Comparison of ENCODE assay signal across 11 mouse cellular contexts in genomic region chr4:125544947-125545767, GRCm38 (mm10). TPM values are rescaled to one million over a fixed set of nuclear protein-coding genes. Genes with fewer than 3 reads are reported as not detected.
DNase-seq lines count a peak whose midpoint lies in the region; ATAC-seq and TF ChIP-seq lines count a peak whose summit lies in the region.
"Had no signal": no experiment of that assay in that cellular context is flagged by ENCODE, and none has a peak within 500 bp of the region (broad histone marks: within the 10 kb centered on the region; RNA-seq: fewer than 3 reads in every experiment).

No protein-coding gene starts in this region.

- H3K4me2 ChIP-seq in forebrain, embryonic 11.5 days (ENCODE audit: low read depth, low read length, severe bottlenecking), result peak overlapping the region; percentile 29
- H3K4me2 ChIP-seq in hindbrain, postnatal 0 days (ENCODE audit: low read depth, low read length), result peak overlapping the region; percentile 13; the same call in 1 of the 2 replicates
- no peak overlapping the region for H3K4me2 ChIP-seq in neural tube, embryonic 14.5 days (ENCODE audit: low read depth, low read length)

- H3K36me3 ChIP-seq in forebrain, embryonic 11.5 days (ENCODE audit: control insufficient read depth, insufficient read depth, low read length), result no peaks in the 10 kb centered on the region
- H3K36me3 ChIP-seq in hindbrain, postnatal 0 days (ENCODE audit: insufficient read depth, low read length), result no peaks in the 10 kb centered on the region
- H3K36me3 ChIP-seq in neural tube, embryonic 14.5 days (ENCODE audit: control insufficient read depth, insufficient read depth, low read length), result no peaks in the 10 kb centered on the region

- DNase-seq in brain, embryonic 14.5 days (ENCODE audit: low read depth), result peak; percentile 96
- DNase-seq in forebrain, embryonic 11.5 days (ENCODE audit: low spot score), result peak; percentile 80
- DNase-seq in hindbrain, postnatal 0 days (ENCODE audit: low spot score), result peak; percentile 62
- no peak for DNase-seq in cerebellum, adult 11-12 months
- no peak for DNase-seq in gastrocnemius, postnatal 25 days
- no peak for DNase-seq in spleen, postnatal 10 days (ENCODE audit: low spot score in 2 of 2)
- DNase-seq: cerebellum, adult 8-10 months; heart, adult 11 months; liver, postnatal 0 days; right cerebral cortex, adult 18-20 months had no signal

- ATAC-seq in forebrain, embryonic 11.5 days (replicated peaks; ENCODE audit: low FRiP score), result peak; percentile 93
- ATAC-seq in hindbrain, postnatal 0 days, result peak; percentile 68
- ATAC-seq in neural tube, embryonic 14.5 days (ENCODE audit: low read depth), result peak; percentile 71; the same call in 1 of the 2 replicates
- ATAC-seq: liver, postnatal 0 days had no signal

- peak overlapping the region; percentile 41; the same call in 1 of the 2 replicates for H3K27ac ChIP-seq in forebrain, embryonic 11.5 days (ENCODE audit: low read depth, low read length)
- H3K27ac ChIP-seq in hindbrain, postnatal 0 days, result peak overlapping the region; percentile 45; the same call in 1 of the 2 replicates
- peak overlapping the region; percentile 11; the same call in 1 of the 2 replicates for H3K27ac ChIP-seq in neural tube, embryonic 14.5 days (ENCODE audit: low read depth, low read length)

- H3K9me3 ChIP-seq in forebrain, embryonic 11.5 days (ENCODE audit: control insufficient read depth, low read length), result no peaks in the 10 kb centered on the region
- no peaks in the 10 kb centered on the region for H3K9me3 ChIP-seq in hindbrain, postnatal 0 days (ENCODE audit: low read length)
- no peaks in the 10 kb centered on the region for H3K9me3 ChIP-seq in neural tube, embryonic 14.5 days (ENCODE audit: control insufficient read depth, low read length)

- TF ChIP-seq POLR2A in brain, embryonic 14.5 days (IDR thresholded peaks at IDR 0.05; ENCODE audit: borderline replicate concordance, extremely low read depth, insufficient read depth, insufficient read length, poor library complexity, severe bottlenecking), result no peak

- no peak overlapping the region for H3K9ac ChIP-seq in forebrain, embryonic 11.5 days (ENCODE audit: low read length)
- no peak overlapping the region for H3K9ac ChIP-seq in hindbrain, postnatal 0 days (replicated peaks; ENCODE audit: low read length)
- no peak overlapping the region for H3K9ac ChIP-seq in neural tube, embryonic 14.5 days (replicated peaks; ENCODE audit: low read depth, low read length)
- H3K9ac ChIP-seq: liver, postnatal 0 days had no signal

- TF ChIP-seq CTCF in brain, embryonic 14.5 days (IDR thresholded peaks at IDR 0.05; ENCODE audit: borderline replicate concordance, extremely low read depth, insufficient read depth, insufficient read length), result no peak
- no peak for TF ChIP-seq CTCF in hindbrain, postnatal 0 days (IDR thresholded peaks at IDR 0.05; ENCODE audit: low read depth)

- H3K4me1 ChIP-seq in forebrain, embryonic 11.5 days (replicated peaks; ENCODE audit: control insufficient read depth, insufficient read depth, low read length), result peaks cover 16% of the 10 kb centered on the region; the same call in 1 of the 2 replicates
- H3K4me1 ChIP-seq in hindbrain, postnatal 0 days (ENCODE audit: insufficient read depth, low read length), result peaks cover 8% of the 10 kb centered on the region
- H3K4me1 ChIP-seq in neural tube, embryonic 14.5 days (ENCODE audit: control insufficient read depth, insufficient read depth, low read length), result no peaks in the 10 kb centered on the region

- no peak overlapping the region for H3K4me3 ChIP-seq in forebrain, embryonic 11.5 days (ENCODE audit: low read depth, low read length)
- no peak overlapping the region for H3K4me3 ChIP-seq in hindbrain, postnatal 0 days (ENCODE audit: low read length)
- H3K4me3 ChIP-seq in neural tube, embryonic 14.5 days (ENCODE audit: low read depth, low read length), result no peak overlapping the region

- WGBS in forebrain, embryonic 11.5 days, result 16% methylated on average over 18 of the region's 18 CpGs
- WGBS in hindbrain, postnatal 0 days, result 12% methylated on average over 18 of the region's 18 CpGs
- WGBS in neural tube, embryonic 14.5 days, result 5% methylated on average over 18 of the region's 18 CpGs

- peaks cover 4% of the 10 kb centered on the region for H3K27me3 ChIP-seq in forebrain, embryonic 11.5 days (ENCODE audit: control insufficient read depth, insufficient read depth, low read length)
- H3K27me3 ChIP-seq in hindbrain, postnatal 0 days (ENCODE audit: insufficient read depth, low read length), result no peaks in the 10 kb centered on the region
- H3K27me3 ChIP-seq in neural tube, embryonic 14.5 days (ENCODE audit: control insufficient read depth, insufficient read depth, low read length), result no peaks in the 10 kb centered on the region

RNA-seq across cellular contexts. Expression of gene Grik3, which starts 54.7 kb away (rescaled TPM):
- polyA plus RNA-seq in brain, embryonic 14.5 days (2012; rRNA removed), result 28.2 and 37.1 TPM in 2 replicates
- 2.0 and 2.7 TPM in 2 replicates for polyA plus RNA-seq in forebrain, embryonic 11.5 days (2014; fragmentation: Nextera tagmentation; extraction: Ambion mirVana)
- total RNA-seq in hindbrain, postnatal 0 days (2014; rRNA removed), result 30.1 and 32.0 TPM in 2 replicates
- polyA plus RNA-seq in hindbrain, postnatal 0 days (2015; fragmentation: Nextera tagmentation; extraction: Ambion mirVana), result 4.2 TPM in 2 replicates
- 6.1 and 8.0 TPM in 2 replicates for polyA plus RNA-seq in neural tube, embryonic 14.5 days (2014; fragmentation: Nextera tagmentation; extraction: Ambion mirVana)
- under 1 TPM; 0.08 to 0.13 TPM for total RNA-seq in gastrocnemius, postnatal 25 days (2021)

Comparison
In these comparisons a context has a peak if more than half of its experiments do, and no peak if none do; other contexts are left out.
1. DNase-seq: peak in brain, embryonic 14.5 days (single experiment), forebrain, embryonic 11.5 days (single experiment) and hindbrain, postnatal 0 days (single experiment); none in cerebellum, adult 11-12 months (single experiment), gastrocnemius, postnatal 25 days (single experiment) and spleen, postnatal 10 days (0 of 2).
2. Peak in every context shown above with its lines, with median percentiles within 50 percentile points of each other: ATAC-seq and H3K27ac ChIP-seq.